Mouse (Mus musculus) C2C12 (cell line): ENCODE results near the gene Gm11549.

Experiments
- CTCF ChIP-seq: IDR thresholded peaks from one replicate; pipeline ENCODE4 v1.5.1; 2011; ENCODE audit not compliant: control insufficient read depth, insufficient read depth, insufficient read length
- MAX ChIP-seq: IDR thresholded peaks from one replicate; pipeline ENCODE4 v1.6.1; 2011; ENCODE audit warnings: mild to moderate bottlenecking, control low read depth
- MYOD1 ChIP-seq: IDR thresholded peaks from one replicate; pipeline ENCODE4 v1.6.1; 2011; ENCODE audit warnings: low read depth; ENCODE audit not compliant: control insufficient read depth, insufficient read length
- USF1 ChIP-seq: IDR thresholded peaks from one replicate; pipeline ENCODE4 v1.6.1; 2011; ENCODE audit warnings: low read depth, mild to moderate bottlenecking, control low read depth, moderate library complexity

DNA sequence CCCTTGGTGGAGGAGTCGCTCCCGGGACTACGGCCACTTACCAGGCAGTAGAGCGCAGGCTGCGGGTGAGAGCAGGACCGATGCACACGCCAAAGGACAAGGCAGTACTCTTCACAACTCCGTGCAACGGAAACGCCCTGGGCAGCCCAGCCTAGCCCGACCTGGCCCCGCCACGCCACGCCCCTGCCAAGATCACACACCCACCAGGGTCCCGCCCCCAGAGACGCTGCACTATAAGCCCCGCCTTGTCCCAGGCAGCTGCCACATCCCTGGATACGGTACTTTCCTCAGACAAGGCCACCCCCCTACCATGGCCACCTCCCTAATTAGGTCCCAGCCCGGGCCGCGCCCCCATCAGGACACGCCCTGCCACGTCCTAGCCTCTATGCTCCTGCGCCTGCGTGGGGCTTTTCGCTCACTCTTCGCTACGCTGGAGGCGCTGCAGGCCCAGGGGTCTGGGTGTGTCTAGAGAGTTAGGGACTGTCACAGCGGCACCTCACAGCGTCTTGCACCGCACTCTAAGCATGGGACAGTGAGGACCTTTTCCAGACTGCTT is 46.0 kb downstream of the Gm11549 start, which contains the start of the genes Anxa5 and 1810062G17Rik:
- TF ChIP-seq CTCF = no peak
- TF ChIP-seq MYOD1 = no peak
- no peak for TF ChIP-seq USF1
- TF ChIP-seq MAX = no peak
